Mouse (Mus musculus): Measurements from ENCODE around the gene Extl1.

Gene Extl1

GRCm38 (mm10) chr4:134391636-134392035, 8.0 kb upstream of the Extl1 start:
- DNase-seq (ENCODE audit: low read depth, low spot score): no peak

- peak; percentile 74 for DNase-seq (ENCODE audit: low read depth, low spot score)
Measured at GRCm38 (mm10) chr4:134388397-134388796, 4.7 kb upstream of the Extl1 start.

- DNase-seq (ENCODE audit: low read depth, low spot score): no peak
Measured at GRCm38 (mm10) chr4:134387268-134387667, 3.6 kb upstream of the Extl1 start.

GRCm38 (mm10) chr4:134379510-134379909, 4.1 kb downstream of the Extl1 start:
- DNase-seq (ENCODE audit: low read depth, low spot score): no peak

GRCm38 (mm10) chr4:134378089-134378615, 5.5 kb downstream of the Extl1 start:
- DNase-seq (ENCODE audit: low read depth, low spot score): no peak

- no peak for DNase-seq (ENCODE audit: low read depth, low spot score)
Measured at GRCm38 (mm10) chr4:134374306-134374705, 9.3 kb downstream of the Extl1 start.

GRCm38 (mm10) chr4:134373295-134373694, 10.4 kb downstream of the Extl1 start:
- DNase-seq (ENCODE audit: low read depth, low spot score): no peak

- DNase-seq (ENCODE audit: low read depth, low spot score): peak; percentile 53
Measured at GRCm38 (mm10) chr4:134372294-134372747, 11.3 kb downstream of the Extl1 start.

- no peak for DNase-seq (ENCODE audit: low read depth, low spot score)
Measured at GRCm38 (mm10) chr4:134371316-134371855, 12.3 kb downstream of the Extl1 start.

GRCm38 (mm10) chr4:134370649-134371221, 12.9 kb downstream of the Extl1 start:
- DNase-seq (ENCODE audit: low read depth, low spot score): no peak

- DNase-seq (ENCODE audit: low read depth, low spot score): no peak
Measured at GRCm38 (mm10) chr4:134365280-134365679, 18.4 kb downstream of the Extl1 start.

GRCm38 (mm10) chr4:134362586-134362985, 21.1 kb downstream of the Extl1 start:
- DNase-seq (ENCODE audit: low read depth, low spot score): no peak

GRCm38 (mm10) chr4:134362124-134362523, 21.5 kb downstream of the Extl1 start:
- no peak for DNase-seq (ENCODE audit: low read depth, low spot score)

GRCm38 (mm10) chr4:134361215-134361614, 22.4 kb downstream of the Extl1 start:
- no peak for DNase-seq (ENCODE audit: low read depth, low spot score)

GRCm38 (mm10) chr4:134359649-134360048, 24.0 kb downstream of the Extl1 start:
- DNase-seq (ENCODE audit: low read depth, low spot score): no peak

- no peak for DNase-seq (ENCODE audit: low read depth, low spot score)
Measured at GRCm38 (mm10) chr4:134357461-134357771, 26.2 kb downstream of the Extl1 start.

- DNase-seq (ENCODE audit: low read depth, low spot score): peak; percentile 79
Measured at GRCm38 (mm10) chr4:134356591-134357460, 26.8 kb downstream of the Extl1 start.

GRCm38 (mm10) chr4:134355841-134356452, 27.7 kb downstream of the Extl1 start:
- peak; percentile 59 for DNase-seq (ENCODE audit: low read depth, low spot score)

- no peak for DNase-seq (ENCODE audit: low read depth, low spot score)
Measured at GRCm38 (mm10) chr4:134353527-134354409, 29.9 kb downstream of the Extl1 start.

GRCm38 (mm10) chr4:134352929-134353328, 30.7 kb downstream of the Extl1 start:
- no peak for DNase-seq (ENCODE audit: low read depth, low spot score)

- DNase-seq (ENCODE audit: low read depth, low spot score): no peak
Measured at GRCm38 (mm10) chr4:134352261-134352707, 31.4 kb downstream of the Extl1 start.

Measured in 3T3-L1 (cell line).